Mouse (Mus musculus) forebrain, embryonic 14.5 days (tissue): ENCODE data around the gene Alas2. TPM values are rescaled to one million over a fixed set of nuclear protein-coding genes. Genes with fewer than 3 reads are reported as not detected.

Experiments used
- ATAC-seq: fragments of 200-750 bp; cut with Nextera tagmentation; 2 replicates; pipeline ENCODE4 v1.8.0; 2017; ENCODE audit warnings: mild to moderate bottlenecking, moderate library complexity
- DNase-seq: peaks from one replicate; pipeline ENCODE4 v3.0.0-alpha.2; 2015; ENCODE audit warnings: low spot score
- H3K27ac ChIP-seq: fragments of 300-500 bp; sonication (generic); 2 replicates; pipeline ENCODE4 v1.5.1; 2014; ENCODE audit warnings: low read depth, mild to moderate bottlenecking, control low read depth, low read length, moderate library complexity
- H3K27me3 ChIP-seq: fragments of 300-500 bp; sonication (generic); replicated peaks from 2 replicates; pipeline ENCODE4 v1.6.1; 2014; ENCODE audit warnings: low read length, control low read depth, mixed read lengths; ENCODE audit not compliant: control insufficient read depth, insufficient read depth
- H3K36me3 ChIP-seq: fragments of 300-500 bp; sonication (generic); 2 replicates; pipeline ENCODE4 v1.6.1; 2014; ENCODE audit warnings: low read length, control low read depth; ENCODE audit not compliant: control insufficient read depth, insufficient read depth
- H3K4me1 ChIP-seq: fragments of 300-500 bp; sonication (generic); 2 replicates; pipeline ENCODE4 v1.6.1; 2014; ENCODE audit warnings: antibody characterized with exemption, low read length, control low read depth; ENCODE audit not compliant: control insufficient read depth, insufficient read depth
- H3K4me2 ChIP-seq: fragments of 300-500 bp; sonication (generic); 2 replicates; pipeline ENCODE4 v1.6.1; 2014; ENCODE audit warnings: mild to moderate bottlenecking, control low read depth, low read length
- H3K4me3 ChIP-seq: fragments of 300-500 bp; sonication (generic); 2 replicates; pipeline ENCODE4 v1.5.1; 2014; ENCODE audit warnings: low read depth, low read length, control low read depth
- H3K9ac ChIP-seq: fragments of 300-500 bp; sonication (generic); 2 replicates; pipeline ENCODE4 v1.6.1; 2014; ENCODE audit warnings: mild to moderate bottlenecking, low read length, control low read depth, moderate library complexity
- H3K9me3 ChIP-seq: fragments of 300-500 bp; sonication (generic); replicated peaks from 2 replicates; pipeline ENCODE4 v1.6.1; 2016; ENCODE audit warnings: low read length, control low read depth, mixed read lengths; ENCODE audit not compliant: control insufficient read depth
- WGBS: fragments of 180-500 bp; shearing (Covaris S2); extraction: QIAGEN DNeasy Blood & Tissue Kit; methylation state at CpG from one replicate; pipeline ENCODE4 v1.1.7; 2014; 5-methylcytosine and 5-hydroxymethylcytosine counted together
- polyA plus RNA-seq: library from polyadenylated mRNA; unstranded; fragments of >200 nt; fragmentation: Nextera tagmentation; extraction: Ambion mirVana; gene quantifications from 2 replicates; pipeline ENCODE4 v1.2.1, GENCODE M21; 2014

Alas2 gene
- polyA plus RNA-seq, 1 experiment from 2014 or later: 23.5 TPM

DNA sequence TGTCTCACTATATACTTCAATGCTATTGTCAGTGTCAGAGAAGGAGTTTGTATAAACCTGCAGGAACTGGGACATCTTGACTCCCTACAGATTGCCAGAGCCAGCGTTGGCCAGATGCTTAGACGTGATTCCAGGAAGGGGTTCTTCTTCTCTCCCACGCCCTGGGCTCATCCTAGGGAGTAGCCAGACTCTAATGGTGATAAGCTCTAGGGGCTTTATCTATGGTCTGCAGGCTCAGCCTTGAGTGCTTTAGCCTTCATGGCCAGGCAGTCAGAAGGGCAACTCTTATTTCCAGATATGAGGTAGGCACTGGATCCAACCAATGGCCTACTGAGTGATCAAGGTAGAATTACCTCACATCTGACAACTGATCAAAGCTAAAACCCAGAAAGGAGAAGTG is 2.5 kb downstream of the Alas2 start:
- no peaks in the 10 kb centered on the region for H3K27me3 ChIP-seq

DNA sequence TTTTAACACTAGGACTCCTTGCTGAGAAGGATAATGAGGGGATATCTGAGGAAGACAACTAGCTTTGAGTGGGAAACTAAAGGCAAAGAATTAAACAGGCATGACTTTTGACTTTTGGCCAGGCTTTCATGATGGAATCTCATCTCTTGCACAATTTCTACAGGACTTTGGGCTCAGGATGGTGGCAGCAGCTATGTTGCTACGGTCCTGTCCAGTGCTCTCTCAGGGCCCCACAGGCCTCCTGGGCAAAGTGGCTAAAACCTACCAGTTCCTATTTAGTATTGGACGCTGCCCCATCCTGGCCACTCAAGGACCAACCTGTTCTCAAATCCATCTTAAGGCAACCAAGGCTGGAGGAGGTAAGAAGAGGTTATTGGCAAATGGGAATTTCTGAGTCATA is 4.8 kb downstream of the Alas2 start:
- Histone ChIP-seq H3K4me1 (no peaks in the 10 kb centered on the region), H3K27ac (no peak overlapping the region), H3K27me3 (no peaks in the 10 kb centered on the region), H3K4me2 (no peak overlapping the region), H3K9ac (no peak overlapping the region), H3K9me3 (no peaks in the 10 kb centered on the region), H3K4me3 (no peak overlapping the region), H3K36me3 (0 out of 2 replicates have a peak, but pooled peaks cover 2% of the 10 kb centered on the region)
- 84% methylated on average over 2 of the region's 2 CpGs for WGBS
- DNase-seq: no peak
- ATAC-seq: no peak

More for the DNA sequence above, 2.5 kb downstream of the Alas2 start:
- Histone ChIP-seq H3K4me2 (no peak overlapping the region), H3K9ac (no peak overlapping the region), H3K4me1 (no peaks in the 10 kb centered on the region), H3K4me3 (no peak overlapping the region), H3K9me3 (no peaks in the 10 kb centered on the region), H3K27ac (no peak overlapping the region), H3K36me3 (0 out of 2 replicates have a peak, but pooled peaks cover 2% of the 10 kb centered on the region)
- DNase-seq (no peak), ATAC-seq (no peak)
- 83% methylated on average over 3 of the region's 3 CpGs for WGBS

DNA sequence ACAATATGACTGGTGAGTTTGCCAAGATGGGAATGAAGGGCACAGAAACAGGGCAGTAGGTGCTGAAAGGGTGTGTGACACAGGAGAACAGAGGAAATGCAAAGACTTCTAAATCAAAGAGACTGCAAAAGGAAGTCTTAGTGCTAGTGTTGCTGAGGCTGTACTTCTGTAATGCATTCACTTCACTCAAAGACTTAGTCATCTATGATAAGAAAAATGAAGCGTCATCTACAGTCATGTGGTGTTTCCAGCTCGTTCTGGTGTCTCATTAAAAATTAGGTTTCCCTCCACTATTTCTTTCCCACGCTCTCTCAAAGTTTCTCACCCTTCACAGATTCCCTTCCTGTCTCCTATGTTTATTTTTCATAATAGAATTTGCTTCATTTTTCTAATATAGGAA is 6.9 kb downstream of the Alas2 start:
- no peak overlapping the region for H3K9ac ChIP-seq
- WGBS: 87% methylated on average over 3 of the region's 3 CpGs

DNA sequence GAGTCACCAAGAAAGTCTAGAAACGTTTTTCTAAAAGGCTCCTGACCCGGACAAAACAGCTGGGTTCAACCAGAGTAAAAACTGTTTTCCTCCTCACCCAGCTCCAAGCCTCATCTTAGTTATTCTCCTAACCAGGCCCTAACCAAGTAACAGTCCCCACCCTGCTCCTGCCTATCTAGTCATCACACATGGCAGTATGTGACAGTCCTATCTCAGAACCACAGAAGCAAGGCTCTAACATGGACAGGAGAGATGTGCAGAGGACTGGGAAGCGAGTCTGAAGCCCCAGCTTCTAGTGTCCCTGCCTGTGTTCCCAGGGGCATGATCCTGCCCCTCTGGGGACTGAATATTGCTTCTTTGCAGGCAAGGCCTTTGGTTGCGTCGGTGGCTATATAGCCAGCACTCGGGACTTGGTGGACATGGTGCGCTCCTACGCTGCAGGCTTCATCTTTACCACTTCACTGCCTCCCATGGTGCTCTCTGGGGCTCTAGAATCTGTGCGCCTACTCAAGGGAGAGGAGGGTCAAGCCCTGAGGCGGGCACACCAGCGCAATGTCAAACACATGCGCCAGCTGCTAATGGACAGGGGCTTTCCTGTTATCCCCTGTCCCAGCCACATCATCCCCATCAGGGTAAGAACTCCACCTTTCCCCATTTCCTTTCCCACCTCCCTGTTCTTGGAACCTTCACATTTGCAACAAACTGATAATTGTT is 17.6 kb downstream of the Alas2 start:
- H3K9me3 ChIP-seq: no peaks in the 10 kb centered on the region
- H3K4me2 ChIP-seq: no peak overlapping the region
- H3K36me3 ChIP-seq: 0 out of 2 replicates have a peak, but pooled peaks cover 3% of the 10 kb centered on the region
- ATAC-seq: no peak
- no peak overlapping the region for H3K4me3 ChIP-seq
- DNase-seq: no peak
- H3K4me1 ChIP-seq: no peaks in the 10 kb centered on the region
- H3K9ac ChIP-seq: no peak overlapping the region
- no peak overlapping the region for H3K27ac ChIP-seq
- no peaks in the 10 kb centered on the region for H3K27me3 ChIP-seq
- WGBS: 91% methylated on average over 12 of the region's 12 CpGs

More for the DNA sequence above, 6.9 kb downstream of the Alas2 start:
- no peak overlapping the region for H3K27ac ChIP-seq
- H3K27me3 ChIP-seq: no peaks in the 10 kb centered on the region
- DNase-seq: no peak
- H3K4me1 ChIP-seq: no peaks in the 10 kb centered on the region
- H3K4me2 ChIP-seq: no peak overlapping the region
- H3K36me3 ChIP-seq: 0 out of 2 replicates have a peak, but pooled peaks cover 2% of the 10 kb centered on the region
- H3K4me3 ChIP-seq: no peak overlapping the region
- no peaks in the 10 kb centered on the region for H3K9me3 ChIP-seq
- no peak for ATAC-seq

DNA sequence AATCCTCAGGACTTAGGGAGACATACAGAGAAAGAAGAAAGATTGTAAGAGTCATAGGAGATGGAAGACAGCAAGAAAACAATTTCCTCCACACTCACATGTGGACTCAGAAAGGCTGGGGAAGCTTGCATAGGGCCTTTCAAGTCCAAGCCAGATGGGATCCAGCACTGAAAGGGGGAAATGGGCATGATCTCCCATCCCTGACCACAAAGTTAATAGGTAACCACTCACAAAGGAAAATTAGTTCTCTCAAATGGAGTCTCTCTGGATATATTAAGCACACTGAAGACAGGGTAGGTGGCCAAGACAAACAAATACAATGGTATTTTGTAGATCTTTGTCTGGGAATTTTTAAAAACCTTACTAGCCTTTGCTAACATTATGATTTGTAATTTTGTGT is 34.7 kb downstream of the Alas2 start:
- Histone ChIP-seq H3K27me3 (no peaks in the 10 kb centered on the region), H3K36me3 (peaks cover 8% of the 10 kb centered on the region), H3K4me1 (no peaks in the 10 kb centered on the region), H3K9me3 (no peaks in the 10 kb centered on the region), H3K27ac (no peak overlapping the region), H3K9ac (no peak overlapping the region), H3K4me2 (no peak overlapping the region), H3K4me3 (no peak overlapping the region)
- no peak for ATAC-seq
- no peak for DNase-seq

DNA sequence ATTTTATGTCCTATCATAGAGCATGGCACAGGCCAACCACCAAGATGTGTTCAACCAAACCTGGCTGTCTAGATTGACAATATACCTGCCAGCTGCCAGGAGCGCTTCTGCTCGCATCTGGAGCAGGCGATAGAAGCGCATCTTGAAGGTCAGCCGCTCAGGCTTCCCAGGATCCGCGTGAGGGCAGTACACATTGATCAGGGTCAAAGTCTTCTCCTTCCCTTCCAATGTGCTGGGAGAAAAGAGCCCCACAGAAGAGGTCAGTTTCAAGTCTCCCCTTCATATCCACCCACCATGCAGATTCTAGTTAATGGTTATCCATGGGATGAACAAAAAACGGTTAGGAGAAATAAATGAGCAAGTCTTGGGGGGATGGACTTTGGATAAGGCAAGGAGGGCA is 37.9 kb downstream of the Alas2 start:
- WGBS: 89% methylated on average over 8 of the region's 8 CpGs
- Histone ChIP-seq H3K9ac (no peak overlapping the region), H3K4me1 (no peaks in the 10 kb centered on the region), H3K4me3 (no peak overlapping the region), H3K4me2 (no peak overlapping the region), H3K36me3 (peaks cover 8% of the 10 kb centered on the region), H3K27ac (no peak overlapping the region), H3K27me3 (no peaks in the 10 kb centered on the region), H3K9me3 (no peaks in the 10 kb centered on the region)
- DNase-seq (no peak), ATAC-seq (no peak)

DNA sequence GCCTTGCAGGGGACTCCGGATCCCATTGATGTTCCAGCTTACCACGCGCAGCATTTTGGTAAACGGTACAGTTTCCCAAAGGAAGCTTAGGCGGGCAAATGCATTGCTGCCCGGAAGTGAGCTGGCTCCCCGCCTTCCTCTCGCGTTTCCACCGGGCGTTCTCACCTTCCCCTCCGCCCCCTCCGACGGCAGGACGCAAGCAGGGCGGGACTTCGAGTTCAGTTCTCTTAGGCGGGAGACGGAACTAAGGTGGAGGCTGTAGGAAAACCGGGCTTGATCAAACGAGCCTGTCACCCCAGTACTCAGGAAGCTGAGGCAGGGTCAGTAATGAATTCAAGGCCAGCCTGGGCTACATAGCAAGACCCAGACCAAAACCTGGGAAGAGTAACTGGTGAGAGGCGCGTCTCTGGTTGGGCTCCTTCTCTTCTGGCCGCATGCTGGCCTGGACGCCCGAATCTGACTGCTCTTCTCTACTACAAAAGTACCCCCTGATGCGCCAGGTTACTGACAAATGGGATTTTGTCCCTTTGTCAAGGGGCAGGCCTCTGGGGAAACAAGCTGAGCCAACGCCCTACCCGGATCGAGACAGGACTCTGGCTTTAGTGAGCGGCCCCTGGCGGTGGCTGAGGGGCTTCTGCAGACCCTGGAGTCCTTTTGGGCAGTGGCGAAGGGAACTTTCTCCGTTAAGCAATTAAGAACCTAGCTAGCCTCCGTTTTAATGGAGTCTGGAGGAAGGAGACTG is 41.0 kb downstream of the Alas2 start, which contains the start of gene Pfkfb1:
Gene Pfkfb1 (plus strand): TSS at position 207 of the 742 bp plus-strand sequence.
- Histone ChIP-seq H3K9me3 (no peaks in the 10 kb centered on the region), H3K27me3 (no peaks in the 10 kb centered on the region), H3K36me3 (peaks cover 8% of the 10 kb centered on the region), H3K9ac (peak within 1 kb of the TSS; percentile 73), H3K4me1 (no peaks in the 10 kb centered on the region), H3K27ac (peak within 1 kb of the TSS; percentile 80), H3K4me3 (peak within 1 kb of the TSS; percentile 42), H3K4me2 (peak within 1 kb of the TSS; percentile 58)
- DNase-seq: peak; percentile 86
- WGBS: 36% methylated on average over 35 of the region's 35 CpGs
- peak; percentile 98 for ATAC-seq

DNA sequence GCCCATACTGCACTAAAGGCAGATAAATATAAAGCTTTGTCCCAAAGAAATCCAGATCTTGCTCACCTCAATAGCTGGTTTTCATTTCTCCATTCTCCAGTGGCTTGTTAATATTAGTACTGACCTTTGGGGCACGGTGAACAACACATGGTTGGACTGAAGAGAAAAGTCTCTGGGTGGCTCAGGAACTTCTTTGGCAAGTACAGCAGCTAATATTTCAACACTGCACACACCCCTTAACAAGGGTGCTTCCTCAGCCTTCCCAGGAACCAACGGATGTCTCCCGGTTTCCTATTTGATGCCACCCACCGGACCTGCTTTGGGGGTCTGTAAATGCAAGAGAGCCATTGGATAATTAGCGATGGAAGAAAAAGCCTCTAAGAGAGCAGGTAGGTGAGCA is 42.5 kb downstream of the Alas2 start, which contains the start of gene Apex2:
Gene Apex2 (minus strand): TSS at position 173 of the 400 bp plus-strand sequence.
- H3K4me2 ChIP-seq: peak within 1 kb of the TSS; percentile 58; the same call in 1 of the 2 replicates
- WGBS: 79% methylated on average over 5 of the region's 5 CpGs
- ATAC-seq (no peak), DNase-seq (no peak)
- H3K36me3 ChIP-seq: peaks cover 4% of the 10 kb centered on the region
- no peaks in the 10 kb centered on the region for H3K27me3 ChIP-seq
- H3K9me3 ChIP-seq: no peaks in the 10 kb centered on the region
- no peaks in the 10 kb centered on the region for H3K4me1 ChIP-seq
- peak within 1 kb of the TSS; percentile 42; the same call in 1 of the 2 replicates for H3K4me3 ChIP-seq
- no peak within 1 kb of the TSS for H3K9ac ChIP-seq
- H3K27ac ChIP-seq: no peak within 1 kb of the TSS
